Mouse (Mus musculus) liver, adult 2 months (tissue): ENCODE measurements around the gene Pck2. TPM values are rescaled to one million over a fixed set of nuclear protein-coding genes. Genes with fewer than 3 reads are reported as not detected.

Experiments
- DNase-seq: peaks from one replicate; pipeline ENCODE4 v3.0.0-alpha.2; 2011; ENCODE audit warnings: low read depth, low spot score; ENCODE audit errors: extremely low read depth
- H3K27ac ChIP-seq: fragments of 200-500 bp; replicated peaks from 2 replicates; pipeline ENCODE4 v1.5.1; 2012; ENCODE audit warnings: low read depth, mild to moderate bottlenecking, control low read depth, inconsistent platforms, low read length; ENCODE audit not compliant: insufficient read depth
- H3K27me3 ChIP-seq: fragments of 200-500 bp; 2 replicates; pipeline ENCODE4 v1.6.1; 2012; ENCODE audit warnings: mild to moderate bottlenecking, moderate library complexity, low read length, inconsistent platforms; ENCODE audit not compliant: control insufficient read depth, insufficient read depth
- H3K36me3 ChIP-seq: fragments of 200-500 bp; 2 replicates; pipeline ENCODE4 v1.6.1; 2012; ENCODE audit warnings: low read length, inconsistent platforms; ENCODE audit not compliant: control insufficient read depth, insufficient read depth
- H3K4me1 ChIP-seq: fragments of 200-500 bp; 2 replicates; pipeline ENCODE4 v1.6.1; 2011; ENCODE audit warnings: low read length; ENCODE audit not compliant: control insufficient read depth, insufficient read depth
- H3K4me3 ChIP-seq: fragments of 200-500 bp; 2 replicates; pipeline ENCODE4 v1.5.1; 2011; ENCODE audit warnings: low read depth, mild to moderate bottlenecking, control low read depth, low read length, moderate library complexity; ENCODE audit not compliant: insufficient read depth
- H3K79me2 ChIP-seq: fragments of 200-500 bp; 2 replicates; pipeline ENCODE4 v1.6.1; 2012; ENCODE audit warnings: inconsistent platforms, mild to moderate bottlenecking, low read length, moderate library complexity; ENCODE audit not compliant: control insufficient read depth, insufficient read depth
- H3K9ac ChIP-seq: fragments of 200-500 bp; 2 replicates; pipeline ENCODE4 v1.6.1; 2012; ENCODE audit warnings: low read depth, mild to moderate bottlenecking, control low read depth, inconsistent platforms, low read length
- CTCF ChIP-seq: fragments of 200-500 bp; IDR thresholded peaks from 2 replicates; pipeline ENCODE4 v1.5.1; 2011; ENCODE audit warnings: low read depth, low read length, control low read depth
- POLR2A ChIP-seq: fragments of 200-500 bp; IDR thresholded peaks from 2 replicates; pipeline ENCODE4 v1.6.1; 2011; ENCODE audit warnings: low read length, control low read depth; ENCODE audit not compliant: insufficient read depth; ENCODE audit errors: extremely low read depth
- WGBS: fragments of 180-500 bp; shearing (Covaris S2); methylation state at CpG from one replicate; pipeline ENCODE4 v1.1.7; 2018; 5-methylcytosine and 5-hydroxymethylcytosine counted together
- polyA plus RNA-seq: library from polyadenylated mRNA; depleted of rRNA; stranded (reverse); fragments of >200 nt; gene quantifications from 2 replicates; pipeline ENCODE4 v1.2.3, GENCODE M21; 2012
- total RNA-seq: library from RNA; depleted of rRNA; stranded (reverse); fragments of >200 nt; gene quantifications from 2 replicates; pipeline ENCODE4 v1.2.3, GENCODE M21; 2014

Pck2 gene
- total and polyA plus RNA-seq, 2 experiments: 1.2 to 7.3 TPM

GRCm38 (mm10) chr14:55555788-55556187 lies 15.7 kb downstream of the Pck2 start:
- Histone ChIP-seq H3K27me3 (no peaks in the 10 kb centered on the region), H3K36me3 (no peaks in the 10 kb centered on the region), H3K27ac (no peak overlapping the region), H3K9ac (no peak overlapping the region), H3K4me1 (peaks cover 7% of the 10 kb centered on the region), H3K79me2 (no peaks in the 10 kb centered on the region), H3K4me3 (no peak overlapping the region)
- DNase-seq: no peak
- TF ChIP-seq POLR2A (no peak), CTCF (no peak)
- WGBS: 84% methylated on average over 3 of the region's 3 CpGs

- TF ChIP-seq CTCF: peak; percentile 94
- no peak for TF ChIP-seq POLR2A
- H3K36me3 ChIP-seq: no peaks in the 10 kb centered on the region
- WGBS: 4% methylated on average over 5 of the region's 5 CpGs
- H3K27me3 ChIP-seq: no peaks in the 10 kb centered on the region
- peak overlapping the region; percentile 69 for H3K9ac ChIP-seq
- peaks cover 10% of the 10 kb centered on the region for H3K4me1 ChIP-seq
- peaks cover 10% of the 10 kb centered on the region for H3K79me2 ChIP-seq
- no peak overlapping the region for H3K4me3 ChIP-seq
- peak overlapping the region; percentile 87 for H3K27ac ChIP-seq
- peak; percentile 92 for DNase-seq
Observed at GRCm38 (mm10) chr14:55557003-55557402, 16.9 kb downstream of the Pck2 start.

GRCm38 (mm10) chr14:55557587-55557986 lies 17.5 kb downstream of the Pck2 start:
- Histone ChIP-seq H3K36me3 (no peaks in the 10 kb centered on the region), H3K4me3 (no peak overlapping the region), H3K27me3 (no peaks in the 10 kb centered on the region), H3K9ac (peak overlapping the region; percentile 16; the same call in 1 of the 2 replicates), H3K27ac (peak overlapping the region; percentile 87), H3K4me1 (peaks cover 10% of the 10 kb centered on the region), H3K79me2 (peaks cover 14% of the 10 kb centered on the region)
- no peak for TF ChIP-seq CTCF
- TF ChIP-seq POLR2A: no peak
- no peak for DNase-seq
- 71% methylated on average over 3 of the region's 3 CpGs for WGBS

- Histone ChIP-seq H3K27ac (no peak overlapping the region), H3K36me3 (peaks cover 9% of the 10 kb centered on the region), H3K4me1 (peaks cover 13% of the 10 kb centered on the region), H3K9ac (no peak overlapping the region), H3K4me3 (peak overlapping the region; percentile 81; the same call in 1 of the 2 replicates), H3K27me3 (no peaks in the 10 kb centered on the region), H3K79me2 (peaks cover 16% of the 10 kb centered on the region)
- TF ChIP-seq POLR2A (no peak), CTCF (no peak)
- DNase-seq: no peak
- WGBS: 49% methylated on average over 6 of the region's 6 CpGs
Observed at GRCm38 (mm10) chr14:55558740-55559448, 18.8 kb downstream of the Pck2 start.

DNA sequence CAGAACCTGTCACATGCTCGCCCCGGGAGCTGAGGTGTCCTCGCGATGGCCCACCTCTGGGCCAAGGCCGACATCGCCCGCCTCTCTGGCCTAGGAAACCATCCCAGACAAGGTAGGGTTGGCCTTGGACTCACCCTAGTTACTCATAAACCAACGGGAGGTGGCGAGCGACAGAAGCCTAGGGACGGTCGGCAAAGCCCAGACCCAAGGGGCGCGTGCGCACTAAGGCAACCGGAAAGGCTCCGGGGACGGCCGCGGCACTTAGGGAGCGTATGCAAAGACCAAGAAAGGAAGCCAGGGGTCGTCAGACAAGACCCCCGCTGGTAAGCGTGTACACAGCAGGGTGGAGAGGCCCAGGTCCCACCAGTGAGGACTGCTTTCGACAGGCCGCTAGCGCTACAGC lies 19.7 kb downstream of the Pck2 start, which contains the start of gene Dcaf11:
Gene Dcaf11, plus strand, starts transcription at position 208 of the 403 bp plus-strand sequence.
- peaks cover 16% of the 10 kb centered on the region for H3K79me2 ChIP-seq
- H3K4me1 ChIP-seq: peaks cover 13% of the 10 kb centered on the region
- DNase-seq: peak; percentile 94
- H3K36me3 ChIP-seq: peaks cover 18% of the 10 kb centered on the region
- peak within 1 kb of the TSS; percentile 98 for H3K27ac ChIP-seq
- no peaks in the 10 kb centered on the region for H3K27me3 ChIP-seq
- peak; percentile 12; the same call in 1 of the 2 replicates for TF ChIP-seq CTCF
- peak; percentile 53 for TF ChIP-seq POLR2A
- peak within 1 kb of the TSS; percentile 91 for H3K9ac ChIP-seq
- WGBS: 0% methylated on average over 27 of the region's 27 CpGs
- H3K4me3 ChIP-seq: peak within 1 kb of the TSS; percentile 81
